Mouse (Mus musculus): ENCODE measurements around the gene Arhgap23. TPM values are rescaled to one million over a fixed set of nuclear protein-coding genes. Genes with fewer than 3 reads are reported as not detected.

Arhgap23 gene
- polyA plus RNA-seq, 1 experiment from 2014 or later: 16.0 TPM

DNA sequence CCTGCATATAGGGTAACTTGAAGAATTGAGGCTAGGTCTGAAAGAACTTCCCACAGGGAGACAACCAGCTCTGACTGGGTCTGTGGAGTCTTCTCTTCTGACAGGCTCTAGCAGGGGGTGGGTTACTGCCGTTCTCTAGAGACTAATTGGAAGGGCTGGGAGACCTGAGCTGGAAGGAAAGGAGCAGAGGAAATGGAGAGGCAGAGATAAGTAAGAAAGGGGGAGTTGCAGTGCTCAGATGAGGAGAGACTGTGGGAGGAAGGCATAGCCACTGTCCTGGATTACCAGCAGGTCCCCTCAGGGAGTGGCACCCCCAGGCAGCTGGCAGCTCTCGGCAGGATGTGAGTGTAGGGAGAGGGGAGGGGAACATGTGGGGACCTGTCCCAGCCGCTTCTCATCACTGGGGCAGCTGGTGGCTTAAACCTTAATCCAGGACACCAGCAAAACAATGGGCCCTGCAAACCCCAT lies 26.4 kb downstream of the Arhgap23 start:
- ChIA-PET CTCF (interaction anchor here (0.9 to 1.6 kb wide), 4 partner anchors 10 to 148 kb away, joined by 3 to 4 read pairs (median 3); no protein-coding TSS in a partner anchor), POLR2A (no interaction called here)
- no peaks in the 10 kb centered on the region for H3K27me3 ChIP-seq
- no peak for TF ChIP-seq CTCF (IDR thresholded peaks at IDR 0.05)
- DNase-seq (ENCODE audit: low read depth, low spot score) (no peak), ATAC-seq (no peak)
- in situ Hi-C loops (cut with MboI; ENCODE audit: low pct_unique_long_range_greater_than_20kb): no loop called here

GRCm38 (mm10) chr11:97442891-97443675 lies 27.8 kb downstream of the Arhgap23 start:
- POLR2A ChIA-PET: no interaction called here
- DNase-seq (ENCODE audit: low read depth, low spot score): no peak
- CTCF ChIA-PET: no interaction called here
- in situ Hi-C loops (cut with MboI; ENCODE audit: low pct_unique_long_range_greater_than_20kb): no loop called here
- TF ChIP-seq CTCF (IDR thresholded peaks at IDR 0.05): no peak
- ATAC-seq: no peak
- H3K27me3 ChIP-seq: no peaks in the 10 kb centered on the region

DNA sequence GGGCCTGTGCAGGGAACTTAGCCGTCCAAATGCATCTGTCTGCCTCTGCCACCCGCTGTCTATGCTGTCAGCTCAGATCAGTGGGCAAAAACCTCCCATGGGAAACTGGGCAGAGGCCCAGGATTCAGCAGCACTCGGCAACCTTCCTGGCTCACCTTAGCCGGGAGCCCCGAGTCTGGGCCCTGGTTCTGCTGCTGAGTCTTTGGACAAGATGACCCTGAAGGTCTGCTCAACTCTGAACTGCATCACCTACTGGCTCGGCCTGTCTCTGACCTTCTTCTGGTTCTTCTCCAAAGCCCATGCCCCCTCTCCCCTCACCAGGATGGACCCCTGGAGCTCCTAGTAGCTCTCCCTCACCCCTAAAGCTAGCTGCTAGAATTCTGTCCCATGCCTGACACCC lies 30.3 kb downstream of the Arhgap23 start:
- in situ Hi-C loops (cut with MboI; ENCODE audit: low pct_unique_long_range_greater_than_20kb): no loop called here
- ChIA-PET POLR2A (no interaction called here), CTCF (interaction anchor here (1.1 kb wide), 1 partner anchor 11 kb away, joined by 3 read pairs; no protein-coding TSS in a partner anchor)
- DNase-seq (ENCODE audit: low read depth, low spot score) (no peak), ATAC-seq (no peak)
- TF ChIP-seq CTCF (IDR thresholded peaks at IDR 0.05): no peak
- no peaks in the 10 kb centered on the region for H3K27me3 ChIP-seq

GRCm38 (mm10) chr11:97445999-97446511 lies 30.7 kb downstream of the Arhgap23 start:
- DNase-seq (ENCODE audit: low read depth, low spot score): no peak
- no peak for ATAC-seq
- POLR2A ChIA-PET: no interaction called here
- in situ Hi-C loops (cut with MboI; ENCODE audit: low pct_unique_long_range_greater_than_20kb): no loop called here
- H3K27me3 ChIP-seq: no peaks in the 10 kb centered on the region
- CTCF ChIA-PET: interaction anchor here (1.1 kb wide), 1 partner anchor 11 kb away, joined by 3 read pairs; no protein-coding TSS in a partner anchor
- TF ChIP-seq CTCF (IDR thresholded peaks at IDR 0.05): no peak

DNA sequence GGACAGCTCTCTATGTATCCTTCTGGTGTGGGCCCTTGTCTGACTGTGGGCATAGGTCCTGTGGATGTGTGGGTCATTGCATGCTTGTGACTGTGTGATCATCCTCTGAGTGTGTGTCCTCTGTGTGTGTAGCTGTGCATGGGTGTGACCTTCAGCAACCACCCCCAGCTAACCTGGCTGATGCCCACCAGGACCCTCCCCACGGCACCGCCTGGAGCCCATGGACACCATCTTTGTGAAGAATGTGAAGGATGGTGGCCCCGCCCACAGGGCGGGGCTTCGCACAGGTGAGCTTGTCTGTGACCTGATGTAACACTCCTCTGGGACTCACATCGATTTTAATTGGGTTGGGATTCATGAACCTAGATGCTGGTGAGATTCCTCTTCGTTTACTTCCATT lies 32.6 kb downstream of the Arhgap23 start:
- DNase-seq (ENCODE audit: low read depth, low spot score): no peak
- POLR2A ChIA-PET: interaction anchor here (1.1 kb wide), 1 partner anchor 36 kb away, joined by 3 read pairs; no protein-coding TSS in a partner anchor
- CTCF ChIA-PET: interaction anchor here (1.3 to 1.4 kb wide), 2 partner anchors 13 to 39 kb away, joined by 5 to 6 read pairs; no protein-coding TSS in a partner anchor
- no peak for TF ChIP-seq CTCF (IDR thresholded peaks at IDR 0.05)
- in situ Hi-C loops (cut with MboI; ENCODE audit: low pct_unique_long_range_greater_than_20kb): no loop called here
- no peaks in the 10 kb centered on the region for H3K27me3 ChIP-seq
- ATAC-seq: no peak

- DNase-seq (ENCODE audit: low read depth, low spot score) (no peak), ATAC-seq (no peak)
- in situ Hi-C loops (cut with MboI; ENCODE audit: low pct_unique_long_range_greater_than_20kb): no loop called here
- POLR2A ChIA-PET: no interaction called here
- TF ChIP-seq CTCF (IDR thresholded peaks at IDR 0.05): no peak
- CTCF ChIA-PET: interaction anchor here (1.4 to 2.0 kb wide), 2 partner anchors 20 to 40 kb away, joined by 6 to 8 read pairs; no protein-coding TSS in a partner anchor
- H3K27me3 ChIP-seq: no peaks in the 10 kb centered on the region
Observed at GRCm38 (mm10) chr11:97448611-97449394, 33.5 kb downstream of the Arhgap23 start.

DNA sequence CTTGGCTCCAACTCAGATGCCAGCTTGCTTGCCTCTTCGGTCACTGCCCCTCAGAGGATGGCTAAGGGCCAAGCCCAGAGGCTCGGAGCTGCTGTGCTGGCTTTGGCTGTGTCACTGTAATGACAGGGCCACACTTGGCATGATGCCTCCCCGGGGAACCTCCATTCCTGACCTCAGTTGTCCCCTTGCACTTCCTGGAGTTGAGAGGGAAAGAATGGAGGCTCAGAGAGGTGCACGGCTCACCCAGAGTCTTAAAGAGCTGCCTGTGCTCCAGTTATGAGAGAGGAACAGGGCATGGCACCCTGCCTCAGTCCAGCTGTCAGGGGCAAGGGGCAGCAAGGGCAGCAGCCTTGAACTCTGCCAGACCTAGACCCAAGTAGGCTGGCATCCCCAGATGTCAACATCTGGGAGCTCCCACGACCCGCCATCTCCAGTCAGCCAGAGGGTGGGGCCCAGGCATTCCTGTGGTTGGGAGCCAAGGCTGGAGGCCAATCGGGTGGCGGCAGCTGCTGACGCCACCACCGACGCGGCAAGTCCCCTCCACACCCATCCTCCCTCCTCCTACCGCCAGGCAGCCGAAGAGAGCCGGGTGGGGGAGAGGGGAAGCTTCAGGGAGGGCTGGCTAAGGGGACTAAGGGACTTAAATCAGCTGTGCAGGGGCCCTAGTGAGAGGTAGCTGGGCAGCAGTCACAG lies 34.4 kb downstream of the Arhgap23 start:
- POLR2A ChIA-PET: interaction anchor here (1.1 kb wide), 2 partner anchors 9 to 17 kb away, joined by 3 to 4 read pairs; no protein-coding TSS in a partner anchor
- no peak for TF ChIP-seq CTCF (IDR thresholded peaks at IDR 0.05)
- CTCF ChIA-PET: interaction anchor here (1.1 to 2.0 kb wide), 2 partner anchors 19 to 41 kb away, joined by 7 to 8 read pairs; no protein-coding TSS in a partner anchor
- DNase-seq (ENCODE audit: low read depth, low spot score): no peak
- H3K27me3 ChIP-seq: no peaks in the 10 kb centered on the region
- ATAC-seq: peak; percentile 65
- in situ Hi-C loops (cut with MboI; ENCODE audit: low pct_unique_long_range_greater_than_20kb): no loop called here

- ChIA-PET CTCF (interaction anchor here (1.1 to 2.0 kb wide), 2 partner anchors 18 to 42 kb away, joined by 7 to 8 read pairs; no protein-coding TSS in a partner anchor), POLR2A (interaction anchor here (1.1 kb wide), 2 partner anchors 10 to 17 kb away, joined by 3 to 4 read pairs; no protein-coding TSS in a partner anchor)
- no peak for TF ChIP-seq CTCF (IDR thresholded peaks at IDR 0.05)
- in situ Hi-C loops (cut with MboI; ENCODE audit: low pct_unique_long_range_greater_than_20kb): no loop called here
- ATAC-seq (peak; percentile 16), DNase-seq (ENCODE audit: low read depth, low spot score) (no peak)
- no peaks in the 10 kb centered on the region for H3K27me3 ChIP-seq
Observed at GRCm38 (mm10) chr11:97450305-97450922, 35.1 kb downstream of the Arhgap23 start.

DNA sequence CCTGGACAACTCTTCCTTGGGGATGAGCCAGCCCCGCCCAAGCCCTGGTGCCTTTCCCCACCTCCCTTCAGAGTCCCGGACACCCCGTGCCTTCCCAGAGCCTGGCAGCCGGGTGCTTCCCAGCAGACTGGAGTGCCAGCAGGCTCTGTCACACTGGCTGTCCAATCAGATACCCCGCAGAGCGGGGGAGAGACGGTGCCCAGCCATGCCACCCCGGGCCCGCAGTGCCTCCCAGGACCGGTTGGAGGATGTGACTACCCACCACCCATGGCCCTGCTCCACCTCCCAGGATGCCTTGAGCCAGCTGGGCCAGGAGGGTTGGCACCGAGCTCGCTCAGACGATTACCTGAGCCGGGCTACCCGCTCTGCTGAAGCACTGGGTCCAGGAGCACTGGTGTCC lies 36.3 kb downstream of the Arhgap23 start:
- POLR2A ChIA-PET: interaction anchor here (0.5 kb wide), 1 partner anchor 83 kb away, joined by 4 read pairs; no protein-coding TSS in a partner anchor
- ATAC-seq (no peak), DNase-seq (ENCODE audit: low read depth, low spot score) (no peak)
- no peaks in the 10 kb centered on the region for H3K27me3 ChIP-seq
- TF ChIP-seq CTCF (IDR thresholded peaks at IDR 0.05): no peak
- in situ Hi-C loops (cut with MboI; ENCODE audit: low pct_unique_long_range_greater_than_20kb): no loop called here
- CTCF ChIA-PET: no interaction called here

Measured in Patski (cell line).